Mouse (Mus musculus) stomach, postnatal 0 days (tissue): ENCODE measurements at regions not wholly inside any gene's neighbourhood (a gene's known extent, or its start where the extent isn't known, plus 50 kb on each side); places are given as distances from the start of the nearest gene placed in this dataset.

Experiments
- ATAC-seq: fragments of 200-750 bp; cut with Nextera tagmentation; 2 replicates; pipeline ENCODE4 v1.8.0; 2017; ENCODE audit not compliant: low FRiP score, low TSS enrichment
- DNase-seq: peaks from one replicate; pipeline ENCODE4 v3.0.0-alpha.2; 2016; ENCODE audit warnings: low spot score
- H3K27ac ChIP-seq: fragments of 300-500 bp; sonication (generic); replicated peaks from 2 replicates; pipeline ENCODE4 v1.5.1; 2014; ENCODE audit warnings: mild to moderate bottlenecking, control low read depth
- H3K27me3 ChIP-seq: fragments of 300-500 bp; sonication (generic); 2 replicates; pipeline ENCODE4 v1.6.1; 2014; ENCODE audit warnings: low read length; ENCODE audit not compliant: control insufficient read depth, insufficient read depth
- H3K36me3 ChIP-seq: fragments of 300-500 bp; sonication (generic); 2 replicates; pipeline ENCODE4 v1.6.1; 2014; ENCODE audit warnings: low read length, mixed read lengths; ENCODE audit not compliant: control insufficient read depth, insufficient read depth
- H3K4me1 ChIP-seq: fragments of 300-500 bp; sonication (generic); replicated peaks from 2 replicates; pipeline ENCODE4 v1.6.1; 2014; ENCODE audit warnings: antibody characterized with exemption; ENCODE audit not compliant: control insufficient read depth, insufficient read depth
- H3K4me2 ChIP-seq: fragments of 300-500 bp; sonication (generic); replicated peaks from 2 replicates; pipeline ENCODE4 v1.6.1; 2014; ENCODE audit warnings: low read depth, mild to moderate bottlenecking, control low read depth, moderate library complexity
- H3K4me3 ChIP-seq: fragments of 300-500 bp; sonication (generic); 2 replicates; pipeline ENCODE4 v1.5.1; 2014; ENCODE audit warnings: low read depth, low read length, control low read depth
- H3K9ac ChIP-seq: fragments of 300-500 bp; sonication (generic); 2 replicates; pipeline ENCODE4 v1.6.1; 2014; ENCODE audit warnings: mild to moderate bottlenecking, low read length, control low read depth, mixed read lengths
- H3K9me3 ChIP-seq: fragments of 300-500 bp; sonication (generic); 2 replicates; pipeline ENCODE4 v1.6.1; 2016; ENCODE audit warnings: low read length; ENCODE audit not compliant: control insufficient read depth
- CTCF ChIP-seq: IDR thresholded peaks from 2 replicates; pipeline ENCODE4 v1.5.1; 2016; ENCODE audit warnings: antibody characterized with exemption, low read depth, mild to moderate bottlenecking, moderate library complexity
- EP300 ChIP-seq: optimal IDR thresholded peaks from 2 replicates; pipeline ENCODE3; 2016; ENCODE audit warnings: antibody characterized with exemption
- WGBS: fragments of 180-500 bp; shearing (Covaris S2); extraction: QIAGEN DNeasy Blood & Tissue Kit; methylation state at CpG from one replicate; pipeline ENCODE4 v1.1.7; 2014; 5-methylcytosine and 5-hydroxymethylcytosine counted together

DNA sequence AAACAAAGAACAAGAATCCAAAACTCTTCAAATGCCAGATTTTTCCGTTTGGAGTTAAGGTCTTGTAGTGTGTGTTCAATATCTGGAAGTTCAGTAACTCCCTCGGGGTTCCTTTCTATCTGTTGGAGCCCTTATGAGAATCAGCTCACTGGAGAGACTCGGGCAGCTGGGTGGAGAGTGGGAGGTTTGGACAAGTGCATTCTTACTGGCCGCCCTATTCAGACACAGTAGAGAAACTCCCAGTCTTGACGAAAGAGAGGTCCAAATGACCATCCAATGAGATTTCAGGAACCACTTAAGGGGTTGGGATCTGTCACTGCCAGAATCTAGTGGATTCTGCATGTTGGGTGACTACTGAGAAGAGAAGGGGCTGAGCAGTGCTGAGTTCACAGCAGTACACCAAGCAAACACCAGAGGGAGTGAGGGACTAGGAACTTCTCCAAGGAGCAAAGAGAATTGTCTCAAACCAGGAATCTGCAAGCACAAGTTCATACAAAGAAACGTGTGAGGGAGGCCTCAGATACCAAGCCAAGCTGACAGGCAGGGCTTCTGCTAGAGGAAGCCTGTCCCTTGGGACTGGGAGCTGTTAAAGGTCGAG lies 310.0 kb upstream of the Magi2 start:
- DNase-seq = peak; percentile 21
- no peak for ATAC-seq
- Histone ChIP-seq H3K27ac (no peak overlapping the region), H3K9me3 (no peaks in the 10 kb centered on the region), H3K27me3 (no peaks in the 10 kb centered on the region), H3K36me3 (no peaks in the 10 kb centered on the region), H3K4me3 (no peak overlapping the region), H3K4me2 (no peak overlapping the region), H3K4me1 (no peaks in the 10 kb centered on the region), H3K9ac (no peak overlapping the region)
- TF ChIP-seq CTCF (peak; percentile 78), EP300 (no peak)
- 37% methylated on average over 7 of the region's 7 CpGs for WGBS

DNA sequence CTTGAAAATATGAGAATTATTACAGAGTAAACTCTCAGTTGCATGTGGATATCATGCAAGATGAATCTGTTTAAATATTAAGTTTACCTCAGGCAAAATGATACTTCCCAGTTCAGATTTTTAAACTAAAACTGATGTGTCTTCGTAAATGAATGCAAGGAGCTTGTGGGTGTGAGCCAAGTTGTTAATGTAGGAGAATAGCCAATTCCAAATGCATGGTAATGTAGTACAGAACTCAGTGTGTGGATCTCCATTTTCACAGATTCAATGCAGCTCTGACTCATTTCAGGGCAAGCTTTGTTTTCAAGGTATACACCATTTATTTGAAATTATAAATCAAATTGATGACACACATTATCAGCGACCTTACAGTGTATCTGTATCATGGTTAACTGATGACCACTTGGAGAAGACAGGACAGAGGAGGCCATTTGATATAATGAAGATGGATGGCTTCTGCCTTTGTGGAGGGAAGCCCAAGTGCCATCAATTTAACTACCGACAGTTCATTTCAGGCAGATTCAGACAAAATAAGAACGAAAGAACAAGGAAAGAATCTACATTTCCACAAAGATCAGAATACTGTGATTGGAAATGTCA lies 272.9 kb upstream of the Magi2 start:
- Histone ChIP-seq H3K27me3 (no peaks in the 10 kb centered on the region), H3K27ac (no peak overlapping the region), H3K9ac (no peak overlapping the region), H3K9me3 (no peaks in the 10 kb centered on the region), H3K4me1 (no peaks in the 10 kb centered on the region), H3K4me2 (no peak overlapping the region), H3K36me3 (no peaks in the 10 kb centered on the region), H3K4me3 (no peak overlapping the region)
- ATAC-seq (no peak), DNase-seq (no peak)
- WGBS = 52% methylated on average over 4 of the region's 4 CpGs
- TF ChIP-seq EP300 = no peak
- no peak for TF ChIP-seq CTCF
